Mouse (Mus musculus) liver, embryonic 14.5 days (tissue): Measurements from ENCODE around the gene Sbk1. TPM values are rescaled to one million over a fixed set of nuclear protein-coding genes. Genes with fewer than 3 reads are reported as not detected.
"Not testable (repeated sequence)": the region's sequence is repeated elsewhere in the genome, so short reads cannot be mapped to it uniquely, and the experiment has no call there.

Experiments
- ATAC-seq: fragments of 200-750 bp; cut with Nextera tagmentation; 2 replicates; pipeline ENCODE4 v1.8.0; 2017; ENCODE audit warnings: moderate number of reproducible peaks, mild to moderate bottlenecking, moderate library complexity; ENCODE audit not compliant: insufficient read depth
- DNase-seq, 3 experiments: peaks; one replicate each; pipeline ENCODE4 v3.0.0-alpha.2; 2012 to 2013; ENCODE audit warnings: low read depth in 3 of 3, low spot score in 3 of 3
- H3K27ac ChIP-seq: fragments of 300-500 bp; sonication (generic); 2 replicates; pipeline ENCODE4 v1.5.1; 2014; ENCODE audit warnings: moderate library complexity, mild to moderate bottlenecking, control low read depth, inconsistent platforms
- H3K27me3 ChIP-seq: fragments of 300-500 bp; sonication (generic); 2 replicates; pipeline ENCODE4 v1.6.1; 2014; ENCODE audit warnings: mild to moderate bottlenecking, low read length, moderate library complexity; ENCODE audit not compliant: control insufficient read depth, insufficient read depth
- H3K36me3 ChIP-seq: fragments of 300-500 bp; sonication (generic); replicated peaks from 2 replicates; pipeline ENCODE4 v1.6.1; 2014; ENCODE audit warnings: low read depth; ENCODE audit not compliant: control insufficient read depth, insufficient read depth
- H3K4me1 ChIP-seq, 2 experiments: fragments of 200-500 bp in 1 of 2; fragments of 300-500 bp in 1 of 2; sonication (generic) in 1 of 2; replicated peaks; 2 replicates each; pipeline ENCODE4 v1.6.1; 2012 to 2014; ENCODE audit warnings: antibody characterized with exemption in 1 of 2, inconsistent platforms in 1 of 2, low read length in 1 of 2; ENCODE audit not compliant: control insufficient read depth in 2 of 2, insufficient read depth in 2 of 2
- H3K4me2 ChIP-seq: fragments of 300-500 bp; sonication (generic); 2 replicates; pipeline ENCODE4 v1.6.1; 2014; ENCODE audit warnings: low read depth, mild to moderate bottlenecking, control low read depth, moderate library complexity
- H3K4me3 ChIP-seq, 2 experiments: fragments of 200-500 bp in 1 of 2; fragments of 300-500 bp in 1 of 2; sonication (generic) in 1 of 2; 2 replicates each; pipeline ENCODE4 v1.5.1; 2012 to 2014; ENCODE audit warnings: low read depth in 2 of 2, low read length in 2 of 2, mild to moderate bottlenecking in 2 of 2, control low read depth in 1 of 2, inconsistent platforms in 1 of 2, moderate library complexity in 1 of 2; ENCODE audit not compliant: insufficient read depth in 1 of 2
- H3K9ac ChIP-seq: fragments of 300-500 bp; sonication (generic); replicated peaks from 2 replicates; pipeline ENCODE4 v1.6.1; 2014; ENCODE audit warnings: mild to moderate bottlenecking, control low read depth, moderate library complexity
- H3K9me3 ChIP-seq: fragments of 300-500 bp; sonication (generic); 2 replicates; pipeline ENCODE4 v1.6.1; 2016; ENCODE audit warnings: low read length, mixed read lengths; ENCODE audit not compliant: control insufficient read depth
- CTCF ChIP-seq: IDR thresholded peaks from 2 replicates; pipeline ENCODE4 v1.5.1; 2016; ENCODE audit warnings: antibody characterized with exemption, low read depth, control low read depth
- EP300 ChIP-seq: IDR thresholded peaks from 2 replicates; pipeline ENCODE4 v1.6.1; 2016; ENCODE audit warnings: antibody characterized with exemption, low read depth
- WGBS: fragments of 180-500 bp; shearing (Covaris S2); extraction: QIAGEN DNeasy Blood & Tissue Kit; methylation state at CpG from one replicate; pipeline ENCODE4 v1.1.7; 2014; ENCODE audit not compliant: insufficient replicate concordance; 5-methylcytosine and 5-hydroxymethylcytosine counted together
- polyA plus RNA-seq, 2 experiments: library from polyadenylated mRNA; depleted of rRNA in 1 of 2; stranded (reverse) in 1 of 2; unstranded in 1 of 2; fragments of >200 nt; fragmentation: Nextera tagmentation in 1 of 2; extraction: Ambion mirVana in 1 of 2; gene quantifications; 2 replicates each; pipeline versions ENCODE4 v1.2.1 to v1.2.3; 2012 to 2014

The Sbk1 gene
- polyA plus RNA-seq, 2 experiments, result 0.86 to 0.90 TPM

DNA sequence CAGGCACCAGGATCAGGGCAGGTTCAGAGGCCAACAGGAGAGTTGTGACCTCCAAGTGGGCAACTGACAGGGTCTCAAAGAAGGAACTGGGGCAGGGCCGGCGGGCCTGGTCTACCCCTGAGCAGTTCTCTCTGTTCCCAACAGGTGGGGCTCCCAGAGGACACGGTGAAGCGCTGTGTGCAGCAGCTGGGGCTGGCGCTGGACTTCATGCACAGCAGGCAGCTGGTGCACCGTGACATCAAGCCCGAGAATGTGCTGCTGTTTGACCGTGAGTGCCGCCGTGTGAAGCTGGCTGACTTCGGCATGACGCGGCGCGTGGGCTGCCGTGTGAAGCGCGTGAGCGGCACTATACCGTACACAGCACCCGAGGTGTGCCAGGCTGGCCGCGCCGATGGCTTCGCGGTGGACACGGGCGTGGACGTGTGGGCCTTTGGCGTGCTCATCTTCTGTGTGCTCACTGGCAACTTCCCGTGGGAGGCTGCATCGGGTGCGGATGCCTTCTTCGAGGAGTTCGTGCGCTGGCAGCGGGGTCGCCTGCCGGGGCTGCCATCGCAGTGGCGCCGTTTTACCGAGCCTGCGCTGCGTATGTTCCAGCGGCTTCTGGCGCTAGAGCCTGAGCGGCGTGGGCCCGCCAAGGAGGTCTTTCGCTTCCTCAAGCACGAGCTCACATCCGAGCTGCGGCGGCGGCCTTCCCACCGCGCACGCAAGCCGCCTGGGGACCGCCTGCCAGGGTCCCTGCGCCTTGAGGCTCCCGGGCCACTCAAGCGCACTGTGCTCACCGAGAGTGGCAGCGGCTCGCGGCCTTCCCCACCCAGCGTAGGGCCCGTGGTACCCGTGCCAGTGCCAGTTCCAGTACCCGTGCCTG, 19.5 kb downstream of the Sbk1 start:
- no peak for ATAC-seq
- WGBS, result 69% methylated on average over 72 of the region's 72 CpGs
- Histone ChIP-seq H3K9ac (no peak overlapping the region), H3K27me3 (no peaks in the 10 kb centered on the region), H3K9me3 (no peaks in the 10 kb centered on the region), H3K4me2 (no peak overlapping the region), H3K4me1 (no peaks in the 10 kb centered on the region), H3K4me3 (no peak overlapping the region), H3K27ac (no peak overlapping the region), H3K36me3 (no peaks in the 10 kb centered on the region)
- no peak for TF ChIP-seq EP300
- TF ChIP-seq CTCF, result 0 out of 2 replicates have a peak, but pooled peaks have one; percentile 6
- DNase-seq, result no peak

- Histone ChIP-seq H3K4me2 (no peak overlapping the region), H3K36me3 (no peaks in the 10 kb centered on the region), H3K27ac (no peak overlapping the region), H3K9me3 (no peaks in the 10 kb centered on the region), H3K9ac (no peak overlapping the region), H3K4me1 (no peaks in the 10 kb centered on the region), H3K27me3 (no peaks in the 10 kb centered on the region), H3K4me3 (no peak overlapping the region)
- DNase-seq (no peak), ATAC-seq (no peak)
- TF ChIP-seq EP300, result no peak
- no peak for TF ChIP-seq CTCF
- 61% methylated on average over 4 of the region's 4 CpGs for WGBS
Observed at GRCm38 (mm10) chr7:126293091-126293490, 20.7 kb downstream of the Sbk1 start.

DNA sequence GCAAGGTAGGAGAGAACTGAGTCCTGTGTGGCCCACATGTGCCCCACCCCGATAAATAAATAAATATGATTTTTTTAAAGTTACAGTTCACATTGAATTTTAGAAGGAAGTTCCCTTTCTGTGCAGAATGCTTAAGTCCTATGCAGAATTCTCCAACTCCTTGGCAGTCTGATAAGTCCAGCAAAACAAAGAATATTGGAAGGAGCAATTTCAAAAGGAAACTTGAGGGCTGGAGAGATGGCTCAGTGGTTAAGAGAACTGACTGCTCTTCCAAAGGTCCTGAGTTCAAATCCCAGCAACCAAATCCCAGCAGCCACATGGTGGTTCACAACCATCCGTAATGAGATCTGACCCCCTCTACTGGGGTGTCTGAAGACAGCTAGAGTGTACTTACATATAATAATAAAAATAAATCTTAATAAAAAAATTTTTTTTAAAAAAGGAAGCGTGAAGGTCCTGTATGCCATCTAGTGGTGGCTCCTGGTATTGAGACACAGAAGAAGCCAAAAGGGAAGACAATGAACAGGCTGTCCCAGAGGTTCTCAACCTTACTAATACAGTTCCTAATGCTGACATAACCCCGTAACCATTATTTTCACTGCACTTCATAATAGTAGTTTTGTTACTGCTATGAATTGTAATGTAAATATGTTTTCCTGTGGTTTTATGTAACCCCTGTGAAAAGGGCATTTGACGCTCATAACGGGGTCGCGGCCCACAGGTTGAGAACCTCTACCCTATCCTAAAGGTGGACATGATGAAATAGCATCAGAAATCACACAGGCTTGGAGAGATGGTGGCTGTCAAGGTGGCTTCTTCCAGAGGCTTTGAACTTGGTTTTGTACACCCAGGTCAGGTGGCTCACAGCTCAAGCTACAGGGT, 25.4 kb downstream of the Sbk1 start:
- TF ChIP-seq CTCF, result peak; percentile 63
- TF ChIP-seq EP300, result no peak
- no peaks in the 10 kb centered on the region for H3K9me3 ChIP-seq
- H3K36me3 ChIP-seq, result no peaks in the 10 kb centered on the region
- no peak overlapping the region for H3K4me3 ChIP-seq
- no peak overlapping the region for H3K27ac ChIP-seq
- no peak for ATAC-seq
- H3K27me3 ChIP-seq, result no peaks in the 10 kb centered on the region
- no peak overlapping the region for H3K4me2 ChIP-seq
- DNase-seq, result peak; percentile 20 to 26 (median 22)
- H3K9ac ChIP-seq, result no peak overlapping the region
- 56% methylated on average over 8 of the region's 8 CpGs for WGBS
- H3K4me1 ChIP-seq, result no peaks in the 10 kb centered on the region

DNA sequence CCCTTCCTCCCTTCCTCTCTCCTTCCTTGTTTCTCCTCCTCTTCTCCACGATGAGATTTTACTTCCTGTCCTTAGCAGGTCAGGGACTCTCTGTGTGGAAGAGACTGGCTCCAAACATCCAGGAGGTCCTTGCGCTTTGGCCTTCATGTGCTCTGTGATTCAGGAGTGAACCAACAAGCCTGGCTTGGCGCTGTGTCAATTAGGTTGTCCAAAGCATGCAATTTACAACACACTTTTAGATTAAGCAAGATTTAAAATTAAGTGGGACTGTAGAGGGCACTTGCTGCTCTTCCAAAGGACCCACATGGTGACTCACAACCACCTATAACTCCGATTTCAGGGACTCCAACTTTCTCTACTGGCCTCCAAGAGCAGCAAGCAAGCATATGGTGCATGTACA, 26.4 kb downstream of the Sbk1 start:
- TF ChIP-seq EP300 (no peak), CTCF (no peak)
- ATAC-seq, result no peak
- Histone ChIP-seq H3K27me3 (no peaks in the 10 kb centered on the region), H3K4me3 (no peak overlapping the region), H3K9me3 (no peaks in the 10 kb centered on the region), H3K4me2 (no peak overlapping the region), H3K4me1 (no peaks in the 10 kb centered on the region), H3K9ac (no peak overlapping the region), H3K27ac (no peak overlapping the region), H3K36me3 (no peaks in the 10 kb centered on the region)
- no peak for DNase-seq
- WGBS, result 51% methylated on average over 4 of the region's 4 CpGs

DNA sequence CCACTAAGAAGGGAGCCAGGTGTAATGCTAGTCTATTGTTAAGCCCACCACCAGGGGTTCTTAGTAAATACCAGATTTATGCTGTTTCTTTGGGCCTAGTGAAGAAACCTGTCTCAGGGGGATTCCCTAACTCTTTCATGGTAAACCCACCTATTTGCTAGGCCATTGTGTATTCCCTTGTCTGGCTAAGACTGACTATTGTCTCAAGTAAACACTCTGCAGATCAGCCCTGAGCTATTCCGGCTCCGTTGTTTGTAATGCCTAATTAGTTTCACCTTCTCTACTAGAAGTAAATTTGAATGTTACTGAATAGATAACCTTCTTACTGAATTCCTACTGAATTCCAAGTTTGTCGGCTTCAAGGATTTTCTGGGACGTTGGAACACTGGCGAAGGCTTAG, 29.4 kb downstream of the Sbk1 start:
- DNase-seq, H3K36me3 ChIP-seq, H3K27ac ChIP-seq, H3K9ac ChIP-seq, H3K4me2 ChIP-seq, H3K4me3 ChIP-seq, H3K4me1 ChIP-seq, H3K27me3 ChIP-seq, ATAC-seq, H3K9me3 ChIP-seq: not testable (repeated sequence)
- 74% methylated on average over 5 of the region's 5 CpGs for WGBS
